Mouse (Mus musculus) heart, embryonic 11.5 days (tissue): ENCODE results near the gene Sept12. TPM values are rescaled to one million over a fixed set of nuclear protein-coding genes. Genes with fewer than 3 reads are reported as not detected.
A peak's percentile ranks its signal among the peaks of the same experiment; 100 is the strongest.

Source experiments
- ATAC-seq: fragments of 200-750 bp; cut with Nextera tagmentation; replicated peaks from 2 replicates; pipeline ENCODE4 v1.8.0; 2017; ENCODE audit warnings: moderate library complexity; ENCODE audit not compliant: insufficient number of reproducible peaks, low FRiP score, low TSS enrichment
- H3K27ac ChIP-seq: fragments of 300-500 bp; sonication (generic); 2 replicates; pipeline ENCODE4 v1.5.1; 2014; ENCODE audit warnings: mild to moderate bottlenecking, low read depth, low read length
- H3K27me3 ChIP-seq: fragments of 300-500 bp; sonication (generic); 2 replicates; pipeline ENCODE4 v1.6.1; 2014; ENCODE audit warnings: mild to moderate bottlenecking, low read length, mixed read lengths; ENCODE audit not compliant: control insufficient read depth, insufficient read depth
- H3K36me3 ChIP-seq: fragments of 300-500 bp; sonication (generic); 2 replicates; pipeline ENCODE4 v1.6.1; 2014; ENCODE audit warnings: mild to moderate bottlenecking, low read length, moderate library complexity, mixed read lengths; ENCODE audit not compliant: control insufficient read depth, insufficient read depth
- H3K4me1 ChIP-seq: fragments of 300-500 bp; sonication (generic); 2 replicates; pipeline ENCODE4 v1.6.1; 2014; ENCODE audit warnings: low read length; ENCODE audit not compliant: control insufficient read depth, insufficient read depth
- H3K4me2 ChIP-seq: fragments of 300-500 bp; sonication (generic); 2 replicates; pipeline ENCODE4 v1.6.1; 2014; ENCODE audit warnings: mild to moderate bottlenecking, moderate library complexity
- H3K4me3 ChIP-seq: fragments of 300-500 bp; sonication (generic); 2 replicates; pipeline ENCODE4 v1.5.1; 2014; ENCODE audit warnings: low read depth, low read length
- H3K9ac ChIP-seq: fragments of 300-500 bp; sonication (generic); 2 replicates; pipeline ENCODE4 v1.6.1; 2014; ENCODE audit warnings: mild to moderate bottlenecking, low read depth, low read length, moderate library complexity
- H3K9me3 ChIP-seq: fragments of 300-500 bp; sonication (generic); replicated peaks from 2 replicates; pipeline ENCODE4 v1.6.1; 2016; ENCODE audit warnings: low read length; ENCODE audit not compliant: control insufficient read depth
- WGBS: fragments of 180-500 bp; shearing (Covaris S2); extraction: QIAGEN DNeasy Blood & Tissue Kit; methylation state at CpG from one replicate; pipeline ENCODE4 v1.1.7; 2014; ENCODE audit not compliant: insufficient replicate concordance; 5-methylcytosine and 5-hydroxymethylcytosine counted together
- polyA plus RNA-seq: library from polyadenylated mRNA; unstranded; fragments of >200 nt; fragmentation: Nextera tagmentation; extraction: Ambion mirVana; gene quantifications from 2 replicates; pipeline ENCODE4 v1.2.1, GENCODE M21; 2014

Gene Sept12
- polyA plus RNA-seq, 1 experiment from 2014 or later, result not detected

- H3K27ac ChIP-seq, result no peak overlapping the region
- no peak overlapping the region for H3K4me2 ChIP-seq
- H3K4me1 ChIP-seq, result peaks cover 3% of the 10 kb centered on the region; the same call in 1 of the 2 replicates
- H3K9ac ChIP-seq, result no peak overlapping the region
- whole genome bisulfite sequencing, result 82% methylated on average over 3 of the region's 3 CpGs
- H3K4me3 ChIP-seq, result no peak overlapping the region
- ATAC-seq, result no peak
- H3K36me3 ChIP-seq, result no peaks in the 10 kb centered on the region
- H3K9me3 ChIP-seq, result no peaks in the 10 kb centered on the region
- no peaks in the 10 kb centered on the region for H3K27me3 ChIP-seq
Measured at GRCm38 (mm10) chr16:4968426-4968825, 29.2 kb downstream of the Sept12 start.

- 81% methylated on average over 8 of the region's 8 CpGs for WGBS
Measured at GRCm38 (mm10) chr16:4965392-4966129, 32.1 kb downstream of the Sept12 start.

GRCm38 (mm10) chr16:4964731-4965391 lies 32.8 kb downstream of the Sept12 start:
- Histone ChIP-seq H3K4me3 (peak overlapping the region; percentile 96), H3K36me3 (peaks cover under 1% of the 10 kb centered on the region; the same call in 1 of the 2 replicates), H3K4me2 (peak overlapping the region; percentile 93), H3K27ac (peak overlapping the region; percentile 74), H3K9me3 (no peaks in the 10 kb centered on the region), H3K9ac (peak overlapping the region; percentile 88), H3K4me1 (peaks cover 6% of the 10 kb centered on the region), H3K27me3 (no peaks in the 10 kb centered on the region)
- WGBS, result 22% methylated on average over 13 of the region's 13 CpGs
- 0 out of 2 replicates have a peak, but pooled peaks have one; percentile 1 for ATAC-seq

More at GRCm38 (mm10) chr16:4965392-4966129, 32.1 kb downstream of the Sept12 start:
- ATAC-seq, result no peak
- Histone ChIP-seq H3K4me3 (no peak overlapping the region), H3K9ac (no peak overlapping the region), H3K4me2 (no peak overlapping the region; the same call in 1 of the 2 replicates), H3K9me3 (no peaks in the 10 kb centered on the region), H3K36me3 (no peaks in the 10 kb centered on the region), H3K4me1 (peaks cover 6% of the 10 kb centered on the region), H3K27ac (no peak overlapping the region), H3K27me3 (no peaks in the 10 kb centered on the region)

- under 1% methylated on average over 67 of the region's 76 CpGs for WGBS
- ATAC-seq, result peak; percentile 98
- Histone ChIP-seq H3K4me3 (peak within 1 kb of the TSS; percentile 96), H3K36me3 (peaks cover 3% of the 10 kb centered on the region; the same call in 1 of the 2 replicates), H3K9me3 (no peaks in the 10 kb centered on the region), H3K9ac (peak within 1 kb of the TSS; percentile 88), H3K27me3 (no peaks in the 10 kb centered on the region), H3K4me2 (peak within 1 kb of the TSS; percentile 93), H3K27ac (peak within 1 kb of the TSS; percentile 74), H3K4me1 (peaks cover 6% of the 10 kb centered on the region)
Measured at GRCm38 (mm10) chr16:4963797-4964709, 33.6 kb downstream of the Sept12 start, which contains the start of gene Anks3. Gene Anks3, minus strand, starts transcription at chr16:4964205.

- ATAC-seq, result no peak
- H3K9ac ChIP-seq, result peak overlapping the region; percentile 88
- H3K4me1 ChIP-seq, result peaks cover 6% of the 10 kb centered on the region
- H3K9me3 ChIP-seq, result no peaks in the 10 kb centered on the region
- H3K36me3 ChIP-seq, result peaks cover 3% of the 10 kb centered on the region; the same call in 1 of the 2 replicates
- H3K27ac ChIP-seq, result no peak overlapping the region
- peak overlapping the region; percentile 96 for H3K4me3 ChIP-seq
- WGBS, result 43% methylated on average over 9 of the region's 9 CpGs
- no peaks in the 10 kb centered on the region for H3K27me3 ChIP-seq
- peak overlapping the region; percentile 93 for H3K4me2 ChIP-seq
Measured at GRCm38 (mm10) chr16:4963346-4963745, 34.3 kb downstream of the Sept12 start.

- Histone ChIP-seq H3K36me3 (peaks cover 6% of the 10 kb centered on the region; the same call in 1 of the 2 replicates), H3K9me3 (no peaks in the 10 kb centered on the region), H3K27me3 (no peaks in the 10 kb centered on the region), H3K4me1 (peaks cover 5% of the 10 kb centered on the region), H3K4me3 (no peak overlapping the region), H3K9ac (no peak overlapping the region), H3K27ac (no peak overlapping the region), H3K4me2 (no peak overlapping the region)
- no peak for ATAC-seq
- 85% methylated on average over 8 of the region's 8 CpGs for WGBS
Measured at GRCm38 (mm10) chr16:4960260-4960659, 37.4 kb downstream of the Sept12 start.

GRCm38 (mm10) chr16:4957446-4957845 lies 40.2 kb downstream of the Sept12 start:
- 92% methylated on average over 3 of the region's 3 CpGs for WGBS
- no peaks in the 10 kb centered on the region for H3K9me3 ChIP-seq
- no peak overlapping the region for H3K9ac ChIP-seq
- H3K36me3 ChIP-seq, result peaks cover 16% of the 10 kb centered on the region
- no peaks in the 10 kb centered on the region for H3K27me3 ChIP-seq
- ATAC-seq, result no peak
- H3K27ac ChIP-seq, result no peak overlapping the region
- H3K4me2 ChIP-seq, result no peak overlapping the region
- no peaks in the 10 kb centered on the region; the same call in 1 of the 2 replicates for H3K4me1 ChIP-seq
- H3K4me3 ChIP-seq, result no peak overlapping the region

- no peak overlapping the region for H3K9ac ChIP-seq
- no peak overlapping the region for H3K4me2 ChIP-seq
- H3K36me3 ChIP-seq, result peaks cover 18% of the 10 kb centered on the region
- no peak overlapping the region for H3K27ac ChIP-seq
- 93% methylated on average over 3 of the region's 3 CpGs for WGBS
- H3K27me3 ChIP-seq, result no peaks in the 10 kb centered on the region
- no peaks in the 10 kb centered on the region for H3K9me3 ChIP-seq
- H3K4me3 ChIP-seq, result no peak overlapping the region
- H3K4me1 ChIP-seq, result no peaks in the 10 kb centered on the region; the same call in 1 of the 2 replicates
- ATAC-seq, result no peak
Measured at GRCm38 (mm10) chr16:4956609-4957008, 41.0 kb downstream of the Sept12 start.
